ENCODE assay signal across 8 mouse cellular contexts in genomic region chr7:118688199-118688598, GRCm38 (mm10). TPM values are rescaled to one million over a fixed set of nuclear protein-coding genes. Genes with fewer than 3 reads are reported as not detected.
A peak's percentile ranks its signal among the peaks of the same experiment; 100 is the strongest.
DNase-seq lines count a peak whose midpoint lies in the region; ATAC-seq and TF ChIP-seq lines count a peak whose summit lies in the region.

No protein-coding gene starts in this region.

- peak; percentile 16 to 41 for DNase-seq in CD8-positive naive resting alpha-beta T cell, adult 2 months (ENCODE audit: low read depth in 2 of 2, low spot score in 2 of 2)
- DNase-seq in adrenal gland, postnatal 25 days = peak; percentile 73
- DNase-seq in embryonic facial prominence, embryonic 11.5 days (ENCODE audit: low spot score) = peak; percentile 87
- peak; percentile 84 for DNase-seq in heart, embryonic 10.5 days (ENCODE audit: low spot score)
- DNase-seq in kidney, postnatal 0 days (ENCODE audit: low spot score) = peak; percentile 78
- DNase-seq in liver, embryonic 13.5 days = peak; percentile 27
- peak; percentile 73 for DNase-seq in thymus, postnatal 0 days (ENCODE audit: low spot score)

- no peak overlapping the region for H3K27ac ChIP-seq in embryonic facial prominence, embryonic 11.5 days (replicated peaks; ENCODE audit: low read depth, low read length)
- H3K27ac ChIP-seq in heart, embryonic 10.5 days = no peak overlapping the region
- no peak overlapping the region for H3K27ac ChIP-seq in kidney, postnatal 0 days
- H3K27ac ChIP-seq in liver, embryonic 13.5 days = no peak overlapping the region
- H3K27ac ChIP-seq in neural tube, embryonic 15.5 days (replicated peaks) = no peak overlapping the region

- H3K4me1 ChIP-seq in embryonic facial prominence, embryonic 11.5 days (ENCODE audit: control insufficient read depth, insufficient read depth, low read length) = no peaks in the 10 kb centered on the region
- no peaks in the 10 kb centered on the region for H3K4me1 ChIP-seq in heart, embryonic 10.5 days
- H3K4me1 ChIP-seq in kidney, postnatal 0 days (replicated peaks; ENCODE audit: insufficient read depth, low read length) = no peaks in the 10 kb centered on the region
- no peaks in the 10 kb centered on the region for H3K4me1 ChIP-seq in liver, embryonic 13.5 days (replicated peaks)
- H3K4me1 ChIP-seq in neural tube, embryonic 15.5 days = no peaks in the 10 kb centered on the region

- H3K9me3 ChIP-seq in embryonic facial prominence, embryonic 11.5 days (replicated peaks; ENCODE audit: control insufficient read depth, low read length) = no peaks in the 10 kb centered on the region
- no peaks in the 10 kb centered on the region for H3K9me3 ChIP-seq in heart, embryonic 10.5 days
- no peaks in the 10 kb centered on the region for H3K9me3 ChIP-seq in kidney, postnatal 0 days (replicated peaks; ENCODE audit: low read length)
- no peaks in the 10 kb centered on the region for H3K9me3 ChIP-seq in liver, embryonic 13.5 days (replicated peaks)
- no peaks in the 10 kb centered on the region for H3K9me3 ChIP-seq in neural tube, embryonic 15.5 days (replicated peaks)

- H3K36me3 ChIP-seq in embryonic facial prominence, embryonic 11.5 days (replicated peaks; ENCODE audit: control insufficient read depth, insufficient read depth, low read depth, low read length) = no peaks in the 10 kb centered on the region
- H3K36me3 ChIP-seq in heart, embryonic 10.5 days = peaks cover 56% of the 10 kb centered on the region
- H3K36me3 ChIP-seq in kidney, postnatal 0 days (ENCODE audit: insufficient read depth, low read length) = peaks cover 37% of the 10 kb centered on the region
- H3K36me3 ChIP-seq in liver, embryonic 13.5 days = peaks cover 62% of the 10 kb centered on the region
- peaks cover 57% of the 10 kb centered on the region for H3K36me3 ChIP-seq in neural tube, embryonic 15.5 days

- no peak; the same call in 1 of the 2 replicates for ATAC-seq in embryonic facial prominence, embryonic 11.5 days (replicated peaks; ENCODE audit: insufficient number of reproducible peaks, low FRiP score, low TSS enrichment, low read depth)
- ATAC-seq in kidney, postnatal 0 days (replicated peaks; ENCODE audit: low FRiP score, low read depth) = no peak
- 0 out of 2 replicates have a peak, but pooled peaks have one; percentile 14 for ATAC-seq in liver, embryonic 13.5 days (ENCODE audit: low read depth)
- ATAC-seq in neural tube, embryonic 15.5 days (ENCODE audit: low FRiP score) = peak; percentile 78

- peak; percentile 93 for TF ChIP-seq CTCF in kidney, postnatal 0 days (IDR thresholded peaks at IDR 0.05; ENCODE audit: low read depth)

- no peak overlapping the region for H3K4me3 ChIP-seq in embryonic facial prominence, embryonic 11.5 days (ENCODE audit: low read depth, low read length)
- H3K4me3 ChIP-seq in heart, embryonic 10.5 days = no peak overlapping the region
- H3K4me3 ChIP-seq in kidney, postnatal 0 days (replicated peaks; ENCODE audit: low read depth, low read length) = no peak overlapping the region
- H3K4me3 ChIP-seq in liver, embryonic 13.5 days (replicated peaks) = no peak overlapping the region
- no peak overlapping the region for H3K4me3 ChIP-seq in neural tube, embryonic 15.5 days (replicated peaks)

- 33% methylated on average over 5 of the region's 5 CpGs for WGBS in embryonic facial prominence, embryonic 11.5 days
- 29% methylated on average over 5 of the region's 5 CpGs for WGBS in heart, embryonic 10.5 days
- WGBS in kidney, postnatal 0 days = 26% methylated on average over 5 of the region's 5 CpGs
- WGBS in liver, embryonic 13.5 days (ENCODE audit: insufficient replicate concordance) = 27% methylated on average over 5 of the region's 5 CpGs
- 22% methylated on average over 5 of the region's 5 CpGs for WGBS in neural tube, embryonic 15.5 days

- no peak overlapping the region for H3K9ac ChIP-seq in embryonic facial prominence, embryonic 11.5 days (replicated peaks; ENCODE audit: low read length)
- no peak overlapping the region for H3K9ac ChIP-seq in kidney, postnatal 0 days (ENCODE audit: low read depth, low read length)
- H3K9ac ChIP-seq in liver, embryonic 13.5 days = no peak overlapping the region
- H3K9ac ChIP-seq in neural tube, embryonic 15.5 days (replicated peaks) = no peak overlapping the region

- H3K27me3 ChIP-seq in embryonic facial prominence, embryonic 11.5 days (ENCODE audit: control insufficient read depth, insufficient read depth, low read length) = no peaks in the 10 kb centered on the region
- peaks cover 69% of the 10 kb centered on the region for H3K27me3 ChIP-seq in heart, embryonic 10.5 days (ENCODE audit: insufficient read depth, poor library complexity, severe bottlenecking)
- H3K27me3 ChIP-seq in kidney, postnatal 0 days (ENCODE audit: insufficient read depth, low read length) = no peaks in the 10 kb centered on the region
- no peaks in the 10 kb centered on the region for H3K27me3 ChIP-seq in liver, embryonic 13.5 days
- no peaks in the 10 kb centered on the region for H3K27me3 ChIP-seq in neural tube, embryonic 15.5 days (replicated peaks)

- no peak overlapping the region for H3K4me2 ChIP-seq in embryonic facial prominence, embryonic 11.5 days (ENCODE audit: low read depth, low read length)
- H3K4me2 ChIP-seq in kidney, postnatal 0 days (ENCODE audit: low read length) = no peak overlapping the region
- no peak overlapping the region for H3K4me2 ChIP-seq in liver, embryonic 13.5 days
- H3K4me2 ChIP-seq in neural tube, embryonic 15.5 days = no peak overlapping the region

RNA-seq across cellular contexts. Expression of gene Gde1, which starts 17.4 kb away (rescaled TPM):
- total RNA-seq in adrenal gland, postnatal 25 days (2021) = 99.1 and 107 TPM in 2 replicates
- polyA plus RNA-seq in embryonic facial prominence, embryonic 11.5 days (2014; fragmentation: Nextera tagmentation; extraction: Ambion mirVana) = 81.1 and 87.4 TPM in 2 replicates
- polyA plus RNA-seq in heart, embryonic 10.5 days (2016; fragmentation: Nextera tagmentation; extraction: Ambion mirVana) = 64.6 and 64.9 TPM in 2 replicates
- polyA plus RNA-seq in kidney, postnatal 0 days (2015; fragmentation: Nextera tagmentation; extraction: Ambion mirVana) = 139 and 148 TPM in 2 replicates
- 46.3 and 47.0 TPM in 2 replicates for polyA plus RNA-seq in liver, embryonic 13.5 days (2015; fragmentation: Nextera tagmentation; extraction: Ambion mirVana)
- polyA plus RNA-seq in neural tube, embryonic 15.5 days (2015; fragmentation: Nextera tagmentation; extraction: Ambion mirVana) = 210 and 240 TPM in 2 replicates
- 71.0 and 75.3 TPM in 2 replicates for polyA plus RNA-seq in thymus, postnatal 0 days (2015; fragmentation: Nextera tagmentation; extraction: Ambion mirVana)

RNA-seq across cellular contexts. Expression of gene Ccp110, which starts 24.2 kb away (rescaled TPM):
- total RNA-seq in adrenal gland, postnatal 25 days (2021) = 9.4 and 10.4 TPM in 2 replicates
- polyA plus RNA-seq in embryonic facial prominence, embryonic 11.5 days (2014; fragmentation: Nextera tagmentation; extraction: Ambion mirVana) = 19.0 and 21.4 TPM in 2 replicates
- 10.2 and 11.3 TPM in 2 replicates for polyA plus RNA-seq in heart, embryonic 10.5 days (2016; fragmentation: Nextera tagmentation; extraction: Ambion mirVana)
- 6.8 and 8.1 TPM in 2 replicates for polyA plus RNA-seq in kidney, postnatal 0 days (2015; fragmentation: Nextera tagmentation; extraction: Ambion mirVana)
- 8.5 and 10.9 TPM in 2 replicates for polyA plus RNA-seq in liver, embryonic 13.5 days (2015; fragmentation: Nextera tagmentation; extraction: Ambion mirVana)
- 24.4 and 29.3 TPM in 2 replicates for polyA plus RNA-seq in neural tube, embryonic 15.5 days (2015; fragmentation: Nextera tagmentation; extraction: Ambion mirVana)
- 7.8 and 8.1 TPM in 2 replicates for polyA plus RNA-seq in thymus, postnatal 0 days (2015; fragmentation: Nextera tagmentation; extraction: Ambion mirVana)

RNA-seq across cellular contexts. Expression of gene Vps35l, which starts 51.8 kb away (rescaled TPM):
- 62.8 and 76.6 TPM in 2 replicates for total RNA-seq in adrenal gland, postnatal 25 days (2021)
- 76.3 and 79.5 TPM in 2 replicates for polyA plus RNA-seq in embryonic facial prominence, embryonic 11.5 days (2014; fragmentation: Nextera tagmentation; extraction: Ambion mirVana)
- 52.3 and 56.3 TPM in 2 replicates for polyA plus RNA-seq in heart, embryonic 10.5 days (2016; fragmentation: Nextera tagmentation; extraction: Ambion mirVana)
- polyA plus RNA-seq in kidney, postnatal 0 days (2015; fragmentation: Nextera tagmentation; extraction: Ambion mirVana) = 59.0 and 63.9 TPM in 2 replicates
- polyA plus RNA-seq in liver, embryonic 13.5 days (2015; fragmentation: Nextera tagmentation; extraction: Ambion mirVana) = 37.6 and 43.6 TPM in 2 replicates
- 83.2 and 91.9 TPM in 2 replicates for polyA plus RNA-seq in neural tube, embryonic 15.5 days (2015; fragmentation: Nextera tagmentation; extraction: Ambion mirVana)
- polyA plus RNA-seq in thymus, postnatal 0 days (2015; fragmentation: Nextera tagmentation; extraction: Ambion mirVana) = 55.7 and 56.5 TPM in 2 replicates

Comparison
In these comparisons a context has a peak if more than half of its experiments do, and no peak if none do; other contexts are left out.
1. DNase-seq: peak in every context shown above with its lines; median percentile 87 in embryonic facial prominence, embryonic 11.5 days; 84 in heart, embryonic 10.5 days; 78 in kidney, postnatal 0 days; 73 in adrenal gland, postnatal 25 days; 73 in thymus, postnatal 0 days; 28 in CD8-positive naive resting alpha-beta T cell, adult 2 months; 27 in liver, embryonic 13.5 days.
2. ATAC-seq: peak in liver, embryonic 13.5 days (single experiment) and neural tube, embryonic 15.5 days (single experiment); none in embryonic facial prominence, embryonic 11.5 days (single experiment) and kidney, postnatal 0 days (single experiment).